Mouse (Mus musculus): ENCODE results near the gene Sds. TPM values are rescaled to one million over a fixed set of nuclear protein-coding genes. Genes with fewer than 3 reads are reported as not detected.
"Not testable (repeated sequence)": the region's sequence is repeated elsewhere in the genome, so short reads cannot be mapped to it uniquely, and the experiment has no call there.

Gene Sds
- polyA plus RNA-seq, 1 experiment = 5.2 TPM

GRCm38 (mm10) chr5:120497071-120497470, 20.7 kb downstream of the Sds start:
- no peak for TF ChIP-seq POLR2A (IDR thresholded peaks at IDR 0.05; ENCODE audit: borderline replicate concordance, control insufficient read depth, low read depth, low read length)
- no peak for TF ChIP-seq CTCF (IDR thresholded peaks at IDR 0.05; ENCODE audit: control insufficient read depth, insufficient read depth, low read length)
- Histone ChIP-seq H3K4me1 (ENCODE audit: control insufficient read depth, insufficient read depth, low read length) (no peaks in the 10 kb centered on the region), H3K27ac (ENCODE audit: control insufficient read depth, insufficient read depth, low read depth, low read length, poor library complexity) (no peak overlapping the region), H3K4me3 (replicated peaks; ENCODE audit: control insufficient read depth, low read depth, low read length) (no peak overlapping the region)
- 84% methylated on average over 3 of the region's 3 CpGs for WGBS

- WGBS = 77% methylated on average over 4 of the region's 4 CpGs
- TF ChIP-seq POLR2A (IDR thresholded peaks at IDR 0.05; ENCODE audit: borderline replicate concordance, control insufficient read depth, low read depth, low read length) (no peak), CTCF (IDR thresholded peaks at IDR 0.05; ENCODE audit: control insufficient read depth, insufficient read depth, low read length) (no peak)
- H3K27ac ChIP-seq (ENCODE audit: control insufficient read depth, insufficient read depth, low read depth, low read length, poor library complexity) = no peak overlapping the region
These were observed 22.9 kb downstream of the Sds start for GRCm38 (mm10) chr5:120499202-120499601.

GRCm38 (mm10) chr5:120500609-120501008, 24.3 kb downstream of the Sds start:
- not testable (repeated sequence) for H3K4me3 ChIP-seq (replicated peaks; ENCODE audit: control insufficient read depth, low read depth, low read length); H3K27ac ChIP-seq (ENCODE audit: control insufficient read depth, insufficient read depth, low read depth, low read length, poor library complexity); H3K4me1 ChIP-seq (ENCODE audit: control insufficient read depth, insufficient read depth, low read length)
- 80% methylated on average over 9 of the region's 9 CpGs for WGBS

More at GRCm38 (mm10) chr5:120499202-120499601, 22.9 kb downstream of the Sds start:
- Histone ChIP-seq H3K4me3 (replicated peaks; ENCODE audit: control insufficient read depth, low read depth, low read length) (no peak overlapping the region), H3K4me1 (ENCODE audit: control insufficient read depth, insufficient read depth, low read length) (no peaks in the 10 kb centered on the region; the same call in 1 of the 2 replicates)

GRCm38 (mm10) chr5:120502147-120502621, 25.9 kb downstream of the Sds start:
- Histone ChIP-seq H3K4me1 (ENCODE audit: control insufficient read depth, insufficient read depth, low read length) (peaks cover 3% of the 10 kb centered on the region), H3K4me3 (replicated peaks; ENCODE audit: control insufficient read depth, low read depth, low read length) (no peak overlapping the region), H3K27ac (ENCODE audit: control insufficient read depth, insufficient read depth, low read depth, low read length, poor library complexity) (no peak overlapping the region)
- TF ChIP-seq POLR2A (IDR thresholded peaks at IDR 0.05; ENCODE audit: borderline replicate concordance, control insufficient read depth, low read depth, low read length) (no peak), CTCF (IDR thresholded peaks at IDR 0.05; ENCODE audit: control insufficient read depth, insufficient read depth, low read length) (no peak)
- WGBS = 73% methylated on average over 9 of the region's 9 CpGs

GRCm38 (mm10) chr5:120502675-120503143, 26.4 kb downstream of the Sds start:
- TF ChIP-seq POLR2A (IDR thresholded peaks at IDR 0.05; ENCODE audit: borderline replicate concordance, control insufficient read depth, low read depth, low read length) = no peak
- no peak for TF ChIP-seq CTCF (IDR thresholded peaks at IDR 0.05; ENCODE audit: control insufficient read depth, insufficient read depth, low read length)
- H3K4me1 ChIP-seq (ENCODE audit: control insufficient read depth, insufficient read depth, low read length) = peaks cover 3% of the 10 kb centered on the region
- peak overlapping the region; percentile 70 for H3K4me3 ChIP-seq (replicated peaks; ENCODE audit: control insufficient read depth, low read depth, low read length)
- H3K27ac ChIP-seq (ENCODE audit: control insufficient read depth, insufficient read depth, low read depth, low read length, poor library complexity) = peak overlapping the region; percentile 5; the same call in 1 of the 2 replicates
- WGBS = 15% methylated on average over 12 of the region's 12 CpGs

GRCm38 (mm10) chr5:120503144-120503795, 26.9 kb downstream of the Sds start, which contains the start of gene Plbd2:
Gene Plbd2, minus strand, starts transcription at chr5:120503625.
- peaks cover 3% of the 10 kb centered on the region for H3K4me1 ChIP-seq (ENCODE audit: control insufficient read depth, insufficient read depth, low read length)
- TF ChIP-seq POLR2A (IDR thresholded peaks at IDR 0.05; ENCODE audit: borderline replicate concordance, control insufficient read depth, low read depth, low read length) (peak; percentile 66; the same call in 1 of the 2 replicates), CTCF (IDR thresholded peaks at IDR 0.05; ENCODE audit: control insufficient read depth, insufficient read depth, low read length) (no peak)
- 0% methylated on average over 52 of the region's 55 CpGs for WGBS
- peak within 1 kb of the TSS; percentile 70 for H3K4me3 ChIP-seq (replicated peaks; ENCODE audit: control insufficient read depth, low read depth, low read length)
- H3K27ac ChIP-seq (ENCODE audit: control insufficient read depth, insufficient read depth, low read depth, low read length, poor library complexity) = peak within 1 kb of the TSS; percentile 5; the same call in 1 of the 2 replicates

- WGBS = 17% methylated on average over 16 of the region's 16 CpGs
- no peak overlapping the region for H3K27ac ChIP-seq (ENCODE audit: control insufficient read depth, insufficient read depth, low read depth, low read length, poor library complexity)
- peak overlapping the region; percentile 44 for H3K4me3 ChIP-seq (replicated peaks; ENCODE audit: control insufficient read depth, low read depth, low read length)
- peaks cover 4% of the 10 kb centered on the region for H3K4me1 ChIP-seq (ENCODE audit: control insufficient read depth, insufficient read depth, low read length)
- TF ChIP-seq CTCF (IDR thresholded peaks at IDR 0.05; ENCODE audit: control insufficient read depth, insufficient read depth, low read length) (peak; percentile 92), POLR2A (IDR thresholded peaks at IDR 0.05; ENCODE audit: borderline replicate concordance, control insufficient read depth, low read depth, low read length) (no peak)
These were observed 29.0 kb downstream of the Sds start for GRCm38 (mm10) chr5:120505368-120505767.

- WGBS = 57% methylated on average over 9 of the region's 9 CpGs
- H3K4me3 ChIP-seq (replicated peaks; ENCODE audit: control insufficient read depth, low read depth, low read length) = no peak overlapping the region
- no peak overlapping the region for H3K27ac ChIP-seq (ENCODE audit: control insufficient read depth, insufficient read depth, low read depth, low read length, poor library complexity)
- TF ChIP-seq POLR2A (IDR thresholded peaks at IDR 0.05; ENCODE audit: borderline replicate concordance, control insufficient read depth, low read depth, low read length) (no peak), CTCF (IDR thresholded peaks at IDR 0.05; ENCODE audit: control insufficient read depth, insufficient read depth, low read length) (no peak)
- peaks cover 5% of the 10 kb centered on the region for H3K4me1 ChIP-seq (ENCODE audit: control insufficient read depth, insufficient read depth, low read length)
These were observed 29.5 kb downstream of the Sds start for GRCm38 (mm10) chr5:120505781-120506180.
